Mouse (Mus musculus) CH12.LX (cell line): Measurements from ENCODE around the gene Gm29735. TPM values are rescaled to one million over a fixed set of nuclear protein-coding genes. Genes with fewer than 3 reads are reported as not detected.
"Not testable (repeated sequence)": the region's sequence is repeated elsewhere in the genome, so short reads cannot be mapped to it uniquely, and the experiment has no call there.

ENCODE experiments used
- DNase-seq: peaks from one replicate; pipeline ENCODE4 v3.0.0-alpha.2; 2013; ENCODE audit errors: extremely low read depth
- H3K27ac ChIP-seq: 2 replicates; pipeline ENCODE4 v1.5.1; 2012; ENCODE audit warnings: low read depth, mild to moderate bottlenecking, control low read depth, moderate library complexity; ENCODE audit not compliant: insufficient read depth
- H3K27me3 ChIP-seq: replicated peaks from 2 replicates; pipeline ENCODE3; 2012; ENCODE audit warnings: inconsistent platforms
- H3K36me3 ChIP-seq, 2 experiments: replicated peaks in 1 of 2; 2 replicates each; pipeline versions ENCODE3 to v1.6.1; 2012; ENCODE audit warnings: inconsistent platforms in 1 of 2, low read length in 1 of 2, mild to moderate bottlenecking in 1 of 2, mixed read lengths in 1 of 2, moderate library complexity in 1 of 2; ENCODE audit not compliant: control insufficient read depth in 1 of 2, insufficient read depth in 1 of 2
- H3K4me1 ChIP-seq, 2 experiments: 2 replicates each; pipeline ENCODE4 v1.6.1; 2012; ENCODE audit warnings: inconsistent platforms in 1 of 2, moderate library complexity in 1 of 2; ENCODE audit not compliant: insufficient read depth in 2 of 2, control insufficient read depth in 1 of 2
- H3K4me2 ChIP-seq: 2 replicates; pipeline ENCODE4 v1.6.1; 2012; ENCODE audit warnings: low read depth, mild to moderate bottlenecking, control low read depth; ENCODE audit not compliant: poor library complexity, insufficient read depth, severe bottlenecking
- H3K4me3 ChIP-seq, 3 experiments: fragments of 150-350 bp in 1 of 3; sonication (generic) in 1 of 3; replicated peaks in 1 of 3; 2 replicates each; pipeline versions ENCODE3 to v1.5.1; 2011 to 2012; ENCODE audit warnings: low read depth in 2 of 3, low read length in 2 of 3, mild to moderate bottlenecking in 2 of 3, moderate library complexity in 2 of 3, control low read depth in 1 of 3, improper control_type of control experiment in 1 of 3, inconsistent platforms in 1 of 3, mixed read lengths in 1 of 3; ENCODE audit not compliant: poor library complexity in 1 of 3
- H3K79me2 ChIP-seq: replicated peaks from 2 replicates; pipeline ENCODE4 v1.6.1; 2012; ENCODE audit warnings: mild to moderate bottlenecking, moderate library complexity; ENCODE audit not compliant: control insufficient read depth, poor library complexity, insufficient read depth, severe bottlenecking; ENCODE audit errors: extremely low read depth
- H3K9ac ChIP-seq: 2 replicates; pipeline ENCODE4 v1.6.1; 2012; ENCODE audit warnings: low read depth, mild to moderate bottlenecking, control low read depth, moderate library complexity; ENCODE audit not compliant: insufficient read depth
- H3K9me3 ChIP-seq: replicated peaks from 2 replicates; pipeline ENCODE3; 2012; ENCODE audit warnings: low read length, inconsistent platforms, mixed read lengths
- CHD1 ChIP-seq: IDR thresholded peaks from 2 replicates; pipeline ENCODE4 v1.6.1; 2012; ENCODE audit warnings: low read depth, low read length, improper control_type of control experiment, inconsistent platforms
- CHD2 ChIP-seq: IDR thresholded peaks from 2 replicates; pipeline ENCODE4 v1.6.1; 2011; ENCODE audit warnings: low read length, improper control_type of control experiment
- CTCF ChIP-seq, 2 experiments: IDR thresholded peaks in 1 of 2; conservative IDR thresholded peaks in 1 of 2; 2 replicates each; pipeline ENCODE4 v1.5.1; 2011 to 2012; ENCODE audit warnings: low read depth in 2 of 2, low read length in 2 of 2, improper control_type of control experiment in 1 of 2, inconsistent platforms in 1 of 2, mild to moderate bottlenecking in 1 of 2, moderate library complexity in 1 of 2
- E2F4 ChIP-seq: IDR thresholded peaks from 2 replicates; pipeline ENCODE4 v1.6.1; 2011; ENCODE audit warnings: low read depth, low read length, improper control_type of control experiment; ENCODE audit not compliant: insufficient replicate concordance
- ELF1 ChIP-seq: IDR thresholded peaks from 2 replicates; pipeline ENCODE4 v1.6.1; 2014; ENCODE audit warnings: low read depth, mild to moderate bottlenecking, inconsistent platforms, low read length, improper control_type of control experiment
- EP300 ChIP-seq: IDR thresholded peaks from 2 replicates; pipeline ENCODE4 v1.6.1; 2011; ENCODE audit warnings: low read length, improper control_type of control experiment
- HCFC1 ChIP-seq: IDR thresholded peaks from 2 replicates; pipeline ENCODE4 v1.6.1; 2012; ENCODE audit warnings: low read depth, mild to moderate bottlenecking, inconsistent platforms, low read length, improper control_type of control experiment
- JUND ChIP-seq: conservative IDR thresholded peaks from 2 replicates; pipeline ENCODE4 v1.6.1; 2011; ENCODE audit warnings: low read depth, low read length, improper control_type of control experiment
- MAX ChIP-seq: IDR thresholded peaks from 2 replicates; pipeline ENCODE4 v1.6.1; 2011; ENCODE audit warnings: low read length, improper control_type of control experiment
- MEF2A ChIP-seq: IDR thresholded peaks from 2 replicates; pipeline ENCODE4 v1.6.1; 2014; ENCODE audit warnings: low read depth, mild to moderate bottlenecking, inconsistent platforms, low read length, improper control_type of control experiment, borderline replicate concordance
- MXI1 ChIP-seq: IDR thresholded peaks from 2 replicates; pipeline ENCODE4 v1.6.1; 2011; ENCODE audit warnings: mild to moderate bottlenecking, low read depth, low read length, improper control_type of control experiment
- MYC ChIP-seq: IDR thresholded peaks from 2 replicates; pipeline ENCODE4 v1.6.1; 2011; ENCODE audit warnings: low read depth, mild to moderate bottlenecking, improper control_type of control experiment, low read length
- NELFE ChIP-seq: IDR thresholded peaks from 2 replicates; pipeline ENCODE4 v1.6.1; 2011; ENCODE audit warnings: low read depth, low read length, improper control_type of control experiment
- PAX5 ChIP-seq: IDR thresholded peaks from 2 replicates; pipeline ENCODE4 v1.6.1; 2012; ENCODE audit warnings: low read length, inconsistent platforms, mixed read lengths
- RCOR1 ChIP-seq: conservative IDR thresholded peaks from 2 replicates; pipeline ENCODE4 v1.6.1; 2012; ENCODE audit warnings: low read depth, mild to moderate bottlenecking, inconsistent platforms, low read length, improper control_type of control experiment
- SIN3A ChIP-seq: IDR thresholded peaks from 2 replicates; pipeline ENCODE4 v1.6.1; 2012; ENCODE audit warnings: low read length, improper control_type of control experiment, inconsistent platforms
- SMC3 ChIP-seq: IDR thresholded peaks from 2 replicates; pipeline ENCODE4 v1.6.1; 2011; ENCODE audit warnings: low read depth, low read length, improper control_type of control experiment
- USF1 ChIP-seq: IDR thresholded peaks from 2 replicates; pipeline ENCODE4 v1.6.1; 2014; ENCODE audit warnings: low read depth, mild to moderate bottlenecking, inconsistent platforms, low read length, improper control_type of control experiment
- USF2 ChIP-seq: conservative IDR thresholded peaks from 2 replicates; pipeline ENCODE4 v1.6.1; 2011; ENCODE audit warnings: low read depth, low read length, improper control_type of control experiment
- ZC3H11A ChIP-seq: IDR thresholded peaks from 2 replicates; pipeline ENCODE4 v1.6.1; 2012; ENCODE audit warnings: low read depth, mild to moderate bottlenecking, inconsistent platforms, low read length, improper control_type of control experiment
- ZMIZ1 ChIP-seq: IDR thresholded peaks from 2 replicates; pipeline ENCODE4 v1.6.1; 2012; ENCODE audit warnings: low read depth, mild to moderate bottlenecking, inconsistent platforms, low read length, improper control_type of control experiment
- ZNF384 ChIP-seq: IDR thresholded peaks from 2 replicates; pipeline ENCODE4 v1.6.1; 2012; ENCODE audit warnings: low read depth, low read length, improper control_type of control experiment, inconsistent platforms
- dilution Hi-C: fragments of 300-500 bp; cut with MboI; formaldehyde crosslinking; loops from 2 replicates; pipeline ENCODE4 v1.14.3; 2020; ENCODE audit warnings: low sequenced_read_pairs; ENCODE audit not compliant: extremely low pct_unique_long_range_greater_than_20kb, extremely low pct_ligation_motif_present
- in situ Hi-C: fragments of 300-500 bp; cut with MboI; formaldehyde crosslinking; loops from 3 replicates; pipeline ENCODE4 v1.14.3; 2019; ENCODE audit warnings: low sequenced_read_pairs, low pct_ligation_motif_present, low pct_unique_long_range_greater_than_20kb, mixed read lengths
- polyA plus RNA-seq: library from polyadenylated mRNA; unstranded; fragments of >175 nt; gene quantifications from 2 replicates; pipeline ENCODE4 v1.2.1, GENCODE M21; 2012; ENCODE audit warnings: low read depth; ENCODE audit not compliant: insufficient read length
- total RNA-seq, 2 experiments: library from RNA; depleted of rRNA; stranded (reverse); fragments of 300-350 nt in 1 of 2; fragments of >200 nt in 1 of 2; gene quantifications; 2 replicates each; pipeline ENCODE4 v1.2.3; 2012 to 2014

Gene Gm29735
- not detected in 2 replicates for total RNA-seq (2012; rRNA removed)
- not detected in 2 replicates for total RNA-seq (2014; rRNA removed)
- not detected in 2 replicates for polyA plus RNA-seq

- not testable (repeated sequence) for DNase-seq
Measured at GRCm38 (mm10) chr7:142157013-142157412, at the start of gene Gm29735. TSS of gene Gm29735 (minus strand) at chr7:142157113.

GRCm38 (mm10) chr7:142205488-142205887, 48.6 kb upstream of the Gm29735 start:
- in situ Hi-C loops (no loop called here), dilution Hi-C loops (no loop called here)
- Histone ChIP-seq H3K4me3 (no peak overlapping the region), H3K27ac (no peak overlapping the region), H3K27me3 (peaks cover 61% of the 10 kb centered on the region), H3K79me2 (no peaks in the 10 kb centered on the region), H3K9me3 (no peaks in the 10 kb centered on the region), H3K36me3 (no peaks in the 10 kb centered on the region), H3K4me2 (no peak overlapping the region), H3K4me1 (no peaks in the 10 kb centered on the region), H3K9ac (no peak overlapping the region)
- no peak for DNase-seq
- no peak for TF ChIP-seq JUND
- TF ChIP-seq CTCF (conservative IDR thresholded peaks at IDR 0.05 in 1 of 2, IDR thresholded peaks at IDR 0.05 in 1 of 2; ENCODE audit: low read depth in 2 of 2, low read length in 2 of 2) = no peak
- TF ChIP-seq ZNF384 = no peak
- no peak for TF ChIP-seq SIN3A
- no peak for TF ChIP-seq MAX
- TF ChIP-seq ZC3H11A = no peak
- no peak for TF ChIP-seq ELF1
- no peak for TF ChIP-seq EP300
- no peak for TF ChIP-seq MXI1
- TF ChIP-seq NELFE = no peak
- no peak for TF ChIP-seq USF1
- TF ChIP-seq ZMIZ1 = no peak
- TF ChIP-seq MYC = no peak
- no peak for TF ChIP-seq RCOR1

More at GRCm38 (mm10) chr7:142157013-142157412, at the start of gene Gm29735:
- H3K4me2 ChIP-seq, H3K36me3 ChIP-seq, dilution Hi-C loops, H3K4me1 ChIP-seq, H3K4me3 ChIP-seq, H3K9ac ChIP-seq, H3K9me3 ChIP-seq, H3K79me2 ChIP-seq, H3K27ac ChIP-seq, in situ Hi-C loops: not testable (repeated sequence)
- peaks cover 77% of the 10 kb centered on the region for H3K27me3 ChIP-seq

- peaks cover 50% of the 10 kb centered on the region for H3K27me3 ChIP-seq
- dilution Hi-C loops = no loop called here
- no peaks in the 10 kb centered on the region for H3K79me2 ChIP-seq
- no peak within 1 kb of the TSS for H3K4me2 ChIP-seq
- no peaks in the 10 kb centered on the region for H3K4me1 ChIP-seq
- no peak within 1 kb of the TSS for H3K4me3 ChIP-seq
- TF ChIP-seq USF2 (no peak), PAX5 (no peak), MYC (no peak), SMC3 (no peak), CHD1 (no peak), E2F4 (no peak), CHD2 (no peak), SIN3A (no peak), HCFC1 (no peak), MEF2A (no peak), ZC3H11A (no peak)
- TF ChIP-seq, all 38 proteins: peak for 0
- Histone ChIP-seq H3K9ac (no peak within 1 kb of the TSS), H3K36me3 (no peaks in the 10 kb centered on the region), H3K27ac (no peak within 1 kb of the TSS), H3K9me3 (no peaks in the 10 kb centered on the region)
- no peak for DNase-seq
- in situ Hi-C loops = no loop called here
Measured at GRCm38 (mm10) chr7:142201064-142201463, 44.2 kb upstream of the Gm29735 start, which contains the start of gene Krtap5-3. TSS of gene Krtap5-3 (plus strand) at chr7:142201364.
